Mouse (Mus musculus) mature B cell (primary cell): Measurements from ENCODE around the gene Pdlim1.

ENCODE experiments used
- in situ Hi-C: fragments of 300-500 bp; cut with MboI; formaldehyde crosslinking; loops from 2 replicates; pipeline ENCODE4 v1.14.3; 2019

The Pdlim1 gene

GRCm38 (mm10) chr19:40271308-40271892 is at the start of gene Pdlim1:
Gene Pdlim1 (minus strand): TSS chr19:40271842.
- in situ Hi-C loops = no loop called here

- in situ Hi-C loops = no loop called here
Measured at GRCm38 (mm10) chr19:40319199-40319598, 47.6 kb upstream of the Pdlim1 start.

GRCm38 (mm10) chr19:40318511-40318910 is 46.9 kb upstream of the Pdlim1 start:
- in situ Hi-C loops = no loop called here

- in situ Hi-C loops = no loop called here
Measured at GRCm38 (mm10) chr19:40317001-40317400, 45.4 kb upstream of the Pdlim1 start.

- in situ Hi-C loops = no loop called here
Measured at GRCm38 (mm10) chr19:40314252-40314651, 42.6 kb upstream of the Pdlim1 start.

GRCm38 (mm10) chr19:40311631-40312030 is 40.0 kb upstream of the Pdlim1 start:
- in situ Hi-C loops = no loop called here

- in situ Hi-C loops = no loop called here
Measured at GRCm38 (mm10) chr19:40310410-40311130, 38.9 kb upstream of the Pdlim1 start.

GRCm38 (mm10) chr19:40309911-40310310 is 38.3 kb upstream of the Pdlim1 start:
- in situ Hi-C loops = no loop called here

- in situ Hi-C loops = no loop called here
Measured at GRCm38 (mm10) chr19:40307550-40307949, 35.9 kb upstream of the Pdlim1 start.

GRCm38 (mm10) chr19:40306631-40307030 is 35.0 kb upstream of the Pdlim1 start:
- in situ Hi-C loops = no loop called here

- in situ Hi-C loops = no loop called here
Measured at GRCm38 (mm10) chr19:40305456-40305855, 33.8 kb upstream of the Pdlim1 start.

GRCm38 (mm10) chr19:40302916-40303315 is 31.3 kb upstream of the Pdlim1 start:
- in situ Hi-C loops = no loop called here

GRCm38 (mm10) chr19:40302477-40302876 is 30.8 kb upstream of the Pdlim1 start:
- in situ Hi-C loops = no loop called here

GRCm38 (mm10) chr19:40299983-40300759 is 28.5 kb upstream of the Pdlim1 start:
- in situ Hi-C loops = no loop called here

- in situ Hi-C loops = no loop called here
Measured at GRCm38 (mm10) chr19:40299182-40299581, 27.5 kb upstream of the Pdlim1 start.

- in situ Hi-C loops = no loop called here
Measured at GRCm38 (mm10) chr19:40298574-40298973, 26.9 kb upstream of the Pdlim1 start.

GRCm38 (mm10) chr19:40297798-40298144 is 26.1 kb upstream of the Pdlim1 start:
- in situ Hi-C loops = no loop called here

GRCm38 (mm10) chr19:40297078-40297797 is 25.6 kb upstream of the Pdlim1 start:
- in situ Hi-C loops = no loop called here

- in situ Hi-C loops = no loop called here
Measured at GRCm38 (mm10) chr19:40294231-40294630, 22.6 kb upstream of the Pdlim1 start.

- in situ Hi-C loops = no loop called here
Measured at GRCm38 (mm10) chr19:40293791-40294190, 22.1 kb upstream of the Pdlim1 start.

GRCm38 (mm10) chr19:40290099-40290724 is 18.6 kb upstream of the Pdlim1 start:
- in situ Hi-C loops = no loop called here

- in situ Hi-C loops = no loop called here
Measured at GRCm38 (mm10) chr19:40288415-40288814, 16.8 kb upstream of the Pdlim1 start.
